Mouse (Mus musculus) liver, postnatal 0 days (tissue): ENCODE measurements around the gene Vipas39.

Experiments
- CTCF ChIP-seq: sonication (generic); IDR thresholded peaks from 2 replicates; pipeline ENCODE4 v1.5.1; 2016; ENCODE audit warnings: antibody characterized with exemption, low read depth
- EP300 ChIP-seq: IDR thresholded peaks from 2 replicates; pipeline ENCODE4 v1.6.1; 2016; ENCODE audit warnings: antibody characterized with exemption, low read depth, mild to moderate bottlenecking

DNA sequence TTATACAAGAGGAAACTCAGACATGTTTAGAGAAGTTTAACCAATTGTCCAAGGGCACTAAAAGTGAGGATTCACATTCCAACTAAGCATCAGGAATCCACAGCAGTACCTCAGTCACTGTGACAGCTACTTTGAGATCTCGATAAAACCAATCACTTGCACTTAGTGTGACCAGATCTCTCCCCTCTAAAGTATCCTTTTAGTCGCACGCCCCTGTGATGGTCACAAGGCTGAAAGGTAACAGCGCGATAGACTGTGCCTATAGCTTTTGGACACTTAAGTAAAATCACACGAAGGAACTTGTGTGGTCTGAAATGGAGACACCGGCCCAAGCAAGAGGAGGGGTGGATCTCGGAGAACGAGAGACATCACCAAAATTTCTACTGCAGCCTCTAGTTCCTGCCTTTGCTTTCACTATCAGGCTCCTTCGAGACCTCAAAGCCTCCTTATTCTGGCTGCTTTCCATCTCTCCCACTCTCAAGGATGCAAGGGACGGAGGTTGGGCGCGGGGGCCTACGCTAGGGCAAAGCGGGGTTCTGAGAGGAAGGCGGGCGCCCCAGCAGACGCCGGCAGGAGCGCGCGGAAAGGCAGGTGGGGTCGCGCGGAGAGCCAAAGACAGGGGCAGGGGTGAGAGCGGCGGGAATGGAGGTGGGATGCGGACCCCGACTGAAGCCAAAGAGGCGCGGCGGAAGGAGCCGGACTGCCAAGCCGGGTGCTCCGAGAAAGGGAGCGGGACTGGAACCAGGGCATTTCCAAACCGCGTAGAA is 66.7 kb downstream of the Vipas39 start, which contains the start of gene Samd15:
- no peak for TF ChIP-seq EP300
- TF ChIP-seq CTCF, result no peak
